Mouse (Mus musculus) forebrain, embryonic 14.5 days (tissue): ENCODE measurements around the gene Fbxo7. TPM values are rescaled to one million over a fixed set of nuclear protein-coding genes. Genes with fewer than 3 reads are reported as not detected.

Source experiments
- ATAC-seq: fragments of 200-750 bp; cut with Nextera tagmentation; 2 replicates; pipeline ENCODE4 v1.8.0; 2017; ENCODE audit warnings: mild to moderate bottlenecking, moderate library complexity
- DNase-seq: peaks from one replicate; pipeline ENCODE4 v3.0.0-alpha.2; 2015; ENCODE audit warnings: low spot score
- H3K27ac ChIP-seq: fragments of 300-500 bp; sonication (generic); 2 replicates; pipeline ENCODE4 v1.5.1; 2014; ENCODE audit warnings: low read depth, mild to moderate bottlenecking, control low read depth, low read length, moderate library complexity
- H3K27me3 ChIP-seq: fragments of 300-500 bp; sonication (generic); replicated peaks from 2 replicates; pipeline ENCODE4 v1.6.1; 2014; ENCODE audit warnings: low read length, control low read depth, mixed read lengths; ENCODE audit not compliant: control insufficient read depth, insufficient read depth
- H3K36me3 ChIP-seq: fragments of 300-500 bp; sonication (generic); 2 replicates; pipeline ENCODE4 v1.6.1; 2014; ENCODE audit warnings: low read length, control low read depth; ENCODE audit not compliant: control insufficient read depth, insufficient read depth
- H3K4me1 ChIP-seq: fragments of 300-500 bp; sonication (generic); 2 replicates; pipeline ENCODE4 v1.6.1; 2014; ENCODE audit warnings: antibody characterized with exemption, low read length, control low read depth; ENCODE audit not compliant: control insufficient read depth, insufficient read depth
- H3K4me2 ChIP-seq: fragments of 300-500 bp; sonication (generic); 2 replicates; pipeline ENCODE4 v1.6.1; 2014; ENCODE audit warnings: mild to moderate bottlenecking, control low read depth, low read length
- H3K4me3 ChIP-seq: fragments of 300-500 bp; sonication (generic); 2 replicates; pipeline ENCODE4 v1.5.1; 2014; ENCODE audit warnings: low read depth, low read length, control low read depth
- H3K9ac ChIP-seq: fragments of 300-500 bp; sonication (generic); 2 replicates; pipeline ENCODE4 v1.6.1; 2014; ENCODE audit warnings: mild to moderate bottlenecking, low read length, control low read depth, moderate library complexity
- H3K9me3 ChIP-seq: fragments of 300-500 bp; sonication (generic); replicated peaks from 2 replicates; pipeline ENCODE4 v1.6.1; 2016; ENCODE audit warnings: low read length, control low read depth, mixed read lengths; ENCODE audit not compliant: control insufficient read depth
- WGBS: fragments of 180-500 bp; shearing (Covaris S2); extraction: QIAGEN DNeasy Blood & Tissue Kit; methylation state at CpG from one replicate; pipeline ENCODE4 v1.1.7; 2014; 5-methylcytosine and 5-hydroxymethylcytosine counted together
- polyA plus RNA-seq: library from polyadenylated mRNA; unstranded; fragments of >200 nt; fragmentation: Nextera tagmentation; extraction: Ambion mirVana; gene quantifications from 2 replicates; pipeline ENCODE4 v1.2.1, GENCODE M21; 2014

The Fbxo7 gene
- polyA plus RNA-seq, 1 experiment from 2014 or later: 17.1 TPM

GRCm38 (mm10) chr10:86050522-86050921 is 28.8 kb downstream of the Fbxo7 start:
- no peak overlapping the region for H3K4me3 ChIP-seq
- no peak overlapping the region for H3K4me2 ChIP-seq
- no peaks in the 10 kb centered on the region for H3K27me3 ChIP-seq
- 83% methylated on average over 2 of the region's 2 CpGs for WGBS
- no peaks in the 10 kb centered on the region for H3K9me3 ChIP-seq
- H3K9ac ChIP-seq: no peak overlapping the region
- no peaks in the 10 kb centered on the region for H3K4me1 ChIP-seq
- no peak for DNase-seq
- H3K36me3 ChIP-seq: peaks cover 16% of the 10 kb centered on the region; the same call in 1 of the 2 replicates
- H3K27ac ChIP-seq: no peak overlapping the region
- ATAC-seq: no peak

- Histone ChIP-seq H3K36me3 (peaks cover 23% of the 10 kb centered on the region; the same call in 1 of the 2 replicates), H3K4me1 (no peaks in the 10 kb centered on the region), H3K4me2 (no peak overlapping the region), H3K27me3 (no peaks in the 10 kb centered on the region), H3K9ac (no peak overlapping the region), H3K4me3 (no peak overlapping the region), H3K27ac (no peak overlapping the region), H3K9me3 (no peaks in the 10 kb centered on the region)
- no peak for DNase-seq
- ATAC-seq: no peak
- 88% methylated on average over 10 of the region's 10 CpGs for WGBS
These were observed 31.2 kb downstream of the Fbxo7 start for GRCm38 (mm10) chr10:86052818-86053522.

GRCm38 (mm10) chr10:86056297-86056903 is 34.6 kb downstream of the Fbxo7 start:
- no peak for ATAC-seq

GRCm38 (mm10) chr10:86057286-86057685 is 35.5 kb downstream of the Fbxo7 start:
- H3K36me3 ChIP-seq: peaks cover 16% of the 10 kb centered on the region; the same call in 1 of the 2 replicates
- H3K9me3 ChIP-seq: no peaks in the 10 kb centered on the region
- ATAC-seq: no peak
- no peaks in the 10 kb centered on the region for H3K27me3 ChIP-seq
- no peak overlapping the region for H3K4me2 ChIP-seq
- no peak overlapping the region for H3K27ac ChIP-seq
- H3K9ac ChIP-seq: no peak overlapping the region
- H3K4me1 ChIP-seq: no peaks in the 10 kb centered on the region
- H3K4me3 ChIP-seq: no peak overlapping the region
- DNase-seq: no peak
- WGBS: 86% methylated on average over 11 of the region's 11 CpGs

More at GRCm38 (mm10) chr10:86056297-86056903, 34.6 kb downstream of the Fbxo7 start:
- H3K27me3 ChIP-seq: no peaks in the 10 kb centered on the region
- peaks cover 18% of the 10 kb centered on the region; the same call in 1 of the 2 replicates for H3K36me3 ChIP-seq
- no peak overlapping the region for H3K9ac ChIP-seq
- no peak for DNase-seq
- H3K27ac ChIP-seq: no peak overlapping the region
- H3K9me3 ChIP-seq: no peaks in the 10 kb centered on the region
- no peak overlapping the region for H3K4me2 ChIP-seq
- H3K4me1 ChIP-seq: no peaks in the 10 kb centered on the region
- WGBS: 88% methylated on average over 8 of the region's 8 CpGs
- no peak overlapping the region for H3K4me3 ChIP-seq

GRCm38 (mm10) chr10:86057712-86058111 is 35.9 kb downstream of the Fbxo7 start:
- no peak overlapping the region for H3K4me2 ChIP-seq
- H3K9ac ChIP-seq: no peak overlapping the region
- no peak for ATAC-seq
- no peak for DNase-seq
- WGBS: 44% methylated on average over 2 of the region's 2 CpGs
- H3K4me3 ChIP-seq: no peak overlapping the region
- H3K9me3 ChIP-seq: no peaks in the 10 kb centered on the region
- H3K27ac ChIP-seq: no peak overlapping the region
- H3K4me1 ChIP-seq: no peaks in the 10 kb centered on the region
- H3K27me3 ChIP-seq: no peaks in the 10 kb centered on the region
- peaks cover 16% of the 10 kb centered on the region; the same call in 1 of the 2 replicates for H3K36me3 ChIP-seq

GRCm38 (mm10) chr10:86060267-86060666 is 38.5 kb downstream of the Fbxo7 start:
- DNase-seq (no peak), ATAC-seq (no peak)
- peaks cover 11% of the 10 kb centered on the region; the same call in 1 of the 2 replicates for H3K36me3 ChIP-seq
- H3K9ac ChIP-seq: no peak overlapping the region
- no peaks in the 10 kb centered on the region for H3K27me3 ChIP-seq
- no peaks in the 10 kb centered on the region for H3K4me1 ChIP-seq
- no peak overlapping the region for H3K4me3 ChIP-seq
- H3K9me3 ChIP-seq: no peaks in the 10 kb centered on the region
- H3K4me2 ChIP-seq: no peak overlapping the region
- 46% methylated on average over 3 of the region's 3 CpGs for WGBS
- no peak overlapping the region for H3K27ac ChIP-seq

- Histone ChIP-seq H3K27me3 (no peaks in the 10 kb centered on the region), H3K4me1 (no peaks in the 10 kb centered on the region), H3K36me3 (no peaks in the 10 kb centered on the region), H3K4me2 (no peak overlapping the region), H3K4me3 (no peak overlapping the region), H3K9ac (no peak overlapping the region), H3K27ac (no peak overlapping the region), H3K9me3 (no peaks in the 10 kb centered on the region)
- ATAC-seq (no peak), DNase-seq (no peak)
- WGBS: 79% methylated on average over 5 of the region's 5 CpGs
These were observed 40.7 kb downstream of the Fbxo7 start for GRCm38 (mm10) chr10:86062261-86063017.

GRCm38 (mm10) chr10:86063018-86063384 is 41.2 kb downstream of the Fbxo7 start:
- no peak overlapping the region for H3K4me3 ChIP-seq
- H3K4me1 ChIP-seq: no peaks in the 10 kb centered on the region
- no peaks in the 10 kb centered on the region for H3K9me3 ChIP-seq
- DNase-seq: no peak
- H3K4me2 ChIP-seq: no peak overlapping the region
- H3K27me3 ChIP-seq: no peaks in the 10 kb centered on the region
- H3K27ac ChIP-seq: no peak overlapping the region
- ATAC-seq: no peak
- H3K36me3 ChIP-seq: no peaks in the 10 kb centered on the region
- no peak overlapping the region for H3K9ac ChIP-seq
- 94% methylated on average over 8 of the region's 8 CpGs for WGBS
